Mouse (Mus musculus): ENCODE measurements at regions not wholly inside any gene's neighbourhood (a gene's known extent, or its start where the extent isn't known, plus 50 kb on each side); places are given as distances from the start of the nearest gene placed in this dataset.
"Not testable (repeated sequence)": the region's sequence is repeated elsewhere in the genome, so short reads cannot be mapped to it uniquely, and the experiment has no call there.

- no peak for DNase-seq (ENCODE audit: low spot score)
Measured at GRCm38 (mm10) chr8:35121084-35121483, 644.5 kb upstream of the Gm19410 start.

- DNase-seq (ENCODE audit: low spot score): peak; percentile 86
Measured at GRCm38 (mm10) chr8:35123196-35123621, 642.4 kb upstream of the Gm19410 start.

- no peak for DNase-seq (ENCODE audit: low spot score)
Measured at GRCm38 (mm10) chr8:35125179-35125578, 640.4 kb upstream of the Gm19410 start.

- no peak for DNase-seq (ENCODE audit: low spot score)
Measured at GRCm38 (mm10) chr8:35132281-35132680, 633.3 kb upstream of the Gm19410 start.

- no peak for DNase-seq (ENCODE audit: low spot score)
Measured at GRCm38 (mm10) chr8:35135630-35136029, 630.0 kb upstream of the Gm19410 start.

- DNase-seq (ENCODE audit: low spot score): no peak
Measured at GRCm38 (mm10) chr8:35136643-35137042, 628.9 kb upstream of the Gm19410 start.

GRCm38 (mm10) chr8:35140775-35141174 is 624.8 kb upstream of the Gm19410 start:
- DNase-seq (ENCODE audit: low spot score): no peak

GRCm38 (mm10) chr8:35143018-35143656 is 622.5 kb upstream of the Gm19410 start:
- no peak for DNase-seq (ENCODE audit: low spot score)

- DNase-seq (ENCODE audit: low spot score): no peak
Measured at GRCm38 (mm10) chr8:35143684-35144083, 621.9 kb upstream of the Gm19410 start.

GRCm38 (mm10) chr8:35144401-35144800 is 621.2 kb upstream of the Gm19410 start:
- DNase-seq (ENCODE audit: low spot score): no peak

GRCm38 (mm10) chr8:35147481-35147880 is 618.1 kb upstream of the Gm19410 start:
- DNase-seq (ENCODE audit: low spot score): no peak

- no peak for DNase-seq (ENCODE audit: low spot score)
Measured at GRCm38 (mm10) chr8:35147967-35148366, 617.6 kb upstream of the Gm19410 start.

GRCm38 (mm10) chr8:35152585-35152984 is 613.0 kb upstream of the Gm19410 start:
- DNase-seq (ENCODE audit: low spot score): no peak

GRCm38 (mm10) chr8:35156272-35156671 is 609.3 kb upstream of the Gm19410 start:
- DNase-seq (ENCODE audit: low spot score): no peak

- DNase-seq (ENCODE audit: low spot score): no peak
Measured at GRCm38 (mm10) chr8:35157711-35158110, 607.9 kb upstream of the Gm19410 start.

GRCm38 (mm10) chr8:35159329-35159728 is 606.3 kb upstream of the Gm19410 start:
- peak; percentile 81 for DNase-seq (ENCODE audit: low spot score)

- DNase-seq (ENCODE audit: low spot score): no peak
Measured at GRCm38 (mm10) chr8:35160230-35160629, 605.4 kb upstream of the Gm19410 start.

- DNase-seq (ENCODE audit: low spot score): not testable (repeated sequence)
Measured at GRCm38 (mm10) chr8:35162166-35162565, 603.4 kb upstream of the Gm19410 start.

GRCm38 (mm10) chr8:35166611-35167010 is 599.0 kb upstream of the Gm19410 start:
- DNase-seq (ENCODE audit: low spot score): no peak

GRCm38 (mm10) chr8:35171536-35172310 is 593.9 kb upstream of the Gm19410 start:
- no peak for DNase-seq (ENCODE audit: low spot score)

GRCm38 (mm10) chr8:35177314-35177713 is 588.3 kb upstream of the Gm19410 start:
- DNase-seq (ENCODE audit: low spot score): no peak

GRCm38 (mm10) chr8:35180075-35180474 is 585.5 kb upstream of the Gm19410 start:
- no peak for DNase-seq (ENCODE audit: low spot score)

- peak; percentile 49 for DNase-seq (ENCODE audit: low spot score)
Measured at GRCm38 (mm10) chr8:35182141-35182540, 583.4 kb upstream of the Gm19410 start.
